9 mouse cellular contexts compared by ENCODE assay signal in genomic region chr2:79456575-79457349, GRCm38 (mm10). TPM values are rescaled to one million over a fixed set of nuclear protein-coding genes. Genes with fewer than 3 reads are reported as not detected.
A peak's percentile ranks its signal among the peaks of the same experiment; 100 is the strongest.
DNase-seq lines count a peak whose midpoint lies in the region; ATAC-seq lines count a peak whose summit lies in the region.
"Had no signal": no experiment of that assay in that cellular context is flagged by ENCODE, and none has a peak within 500 bp of the region (broad histone marks: within the 10 kb centered on the region; RNA-seq: fewer than 3 reads in every experiment).

TSS of gene Neurod1 (minus strand) at chr2:79456751.
TSS of gene Cerkl (minus strand) at chr2:79456785.

- 1% methylated on average over 41 of the region's 42 CpGs for WGBS in heart, embryonic 13.5 days
- under 1% methylated on average over 42 of the region's 42 CpGs for WGBS in limb, embryonic 11.5 days

- H3K4me3 ChIP-seq in heart, embryonic 13.5 days = peak within 1 kb of the TSS; percentile 43
- H3K4me3 ChIP-seq in limb, embryonic 11.5 days (ENCODE audit: low read depth, low read length) = peak within 1 kb of the TSS; percentile 26

- no peak within 1 kb of the TSS for H3K27ac ChIP-seq in heart, embryonic 13.5 days (replicated peaks)
- no peak within 1 kb of the TSS for H3K27ac ChIP-seq in limb, embryonic 11.5 days (replicated peaks; ENCODE audit: low read depth, low read length)

- H3K4me2 ChIP-seq in heart, embryonic 13.5 days = peak within 1 kb of the TSS; percentile 69
- H3K4me2 ChIP-seq in limb, embryonic 11.5 days (ENCODE audit: low read depth, severe bottlenecking) = peak within 1 kb of the TSS; percentile 58

- no peaks in the 10 kb centered on the region for H3K36me3 ChIP-seq in heart, embryonic 13.5 days
- no peaks in the 10 kb centered on the region for H3K36me3 ChIP-seq in limb, embryonic 11.5 days (ENCODE audit: control insufficient read depth, insufficient read depth, low read length)

- H3K27me3 ChIP-seq in heart, embryonic 13.5 days (replicated peaks) = peaks cover 81% of the 10 kb centered on the region
- H3K27me3 ChIP-seq in limb, embryonic 11.5 days (ENCODE audit: control insufficient read depth, insufficient read depth, low read length) = peaks cover 71% of the 10 kb centered on the region

- no peak for DNase-seq in heart, adult 9 months (ENCODE audit: low spot score in 2 of 2)
- DNase-seq in cerebellum, postnatal 10 days = peak; percentile 99
- DNase-seq in frontal cortex, postnatal 36 days (ENCODE audit: low spot score in 2 of 2) = peak; percentile 47 to 74
- DNase-seq in limb, embryonic 11.5 days (ENCODE audit: low spot score) = peak; percentile 73
- DNase-seq in retina, adult 2 months (ENCODE audit: low read depth, low spot score) = peak; percentile 90
- DNase-seq in urinary bladder, postnatal 36 days (ENCODE audit: low spot score in 2 of 2) = no peak
- no peak for DNase-seq in gastrocnemius, postnatal 10 days

- ATAC-seq in heart, embryonic 13.5 days (ENCODE audit: extremely low read depth, insufficient number of reproducible peaks, low FRiP score, low TSS enrichment) = no peak
- peak; percentile 88 for ATAC-seq in limb, embryonic 11.5 days (ENCODE audit: insufficient number of reproducible peaks, low FRiP score, low TSS enrichment, low read depth)

- H3K9me3 ChIP-seq in heart, embryonic 13.5 days = no peaks in the 10 kb centered on the region
- no peaks in the 10 kb centered on the region for H3K9me3 ChIP-seq in limb, embryonic 11.5 days (ENCODE audit: control insufficient read depth, low read length)

- H3K9ac ChIP-seq in heart, embryonic 13.5 days = no peak within 1 kb of the TSS
- H3K9ac ChIP-seq in limb, embryonic 11.5 days (ENCODE audit: low read length) = no peak within 1 kb of the TSS

- peaks cover 10% of the 10 kb centered on the region for H3K4me1 ChIP-seq in heart, embryonic 13.5 days
- H3K4me1 ChIP-seq in limb, embryonic 11.5 days (ENCODE audit: control insufficient read depth, insufficient read depth, low read length) = peaks cover 12% of the 10 kb centered on the region; the same call in 1 of the 2 replicates

RNA-seq across cellular contexts. Expression of gene Neurod1, which starts in this region (rescaled TPM):
- polyA plus RNA-seq in heart, embryonic 13.5 days (2015; fragmentation: Nextera tagmentation; extraction: Ambion mirVana) = not detected in 2 replicates
- 0.20 TPM in 1 of 2 replicates, not detected in the other for polyA plus RNA-seq in limb, embryonic 11.5 days (2014; fragmentation: Nextera tagmentation; extraction: Ambion mirVana)
- total RNA-seq in gastrocnemius, postnatal 10 days (2021) = not detected
- polyA plus RNA-seq: gonadal fat pad, adult 2 months had no signal

RNA-seq across cellular contexts. Expression of gene Cerkl, which starts in this region (rescaled TPM):
- polyA plus RNA-seq in heart, embryonic 13.5 days (2015; fragmentation: Nextera tagmentation; extraction: Ambion mirVana) = 0.28 and 0.44 TPM in 2 replicates
- 0.30 and 1.0 TPM in 2 replicates for polyA plus RNA-seq in limb, embryonic 11.5 days (2014; fragmentation: Nextera tagmentation; extraction: Ambion mirVana)
- under 1 TPM; 0.33 to 0.77 TPM for total RNA-seq in gastrocnemius, postnatal 10 days (2021)

Comparison
In these comparisons a context has a peak if more than half of its experiments do, and no peak if none do; other contexts are left out.
1. DNase-seq: peak in cerebellum, postnatal 10 days (2 of 2), frontal cortex, postnatal 36 days (2 of 2), limb, embryonic 11.5 days (single experiment) and retina, adult 2 months (single experiment); none in heart, adult 9 months (0 of 2), urinary bladder, postnatal 36 days (0 of 2) and gastrocnemius, postnatal 10 days (single experiment).